ENCODE assay signal across 19 mouse cellular contexts in genomic region chr9:51636559-51637127, GRCm38 (mm10).
A peak's percentile ranks its signal among the peaks of the same experiment; 100 is the strongest.
DNase-seq lines count a peak whose midpoint lies in the region; ATAC-seq and TF ChIP-seq lines count a peak whose summit lies in the region.
"Had no signal": no experiment of that assay in that cellular context is flagged by ENCODE, and none has a peak within 500 bp of the region (broad histone marks: within the 10 kb centered on the region; RNA-seq: fewer than 3 reads in every experiment).

No protein-coding gene starts in this region.

- H3K9me3 ChIP-seq in forebrain, embryonic 13.5 days (replicated peaks) = no peaks in the 10 kb centered on the region
- no peaks in the 10 kb centered on the region for H3K9me3 ChIP-seq in forebrain, embryonic 10.5 days
- H3K9me3 ChIP-seq in midbrain, embryonic 13.5 days = no peaks in the 10 kb centered on the region
- H3K9me3 ChIP-seq in midbrain, embryonic 10.5 days (replicated peaks) = no peaks in the 10 kb centered on the region
- H3K9me3 ChIP-seq in hindbrain, postnatal 0 days (ENCODE audit: low read length) = no peaks in the 10 kb centered on the region
- H3K9me3 ChIP-seq in neural tube, embryonic 14.5 days (ENCODE audit: control insufficient read depth, low read length) = no peaks in the 10 kb centered on the region
- no peaks in the 10 kb centered on the region for H3K9me3 ChIP-seq in intestine, postnatal 0 days (ENCODE audit: control insufficient read depth)
- H3K9me3 ChIP-seq: embryonic facial prominence, embryonic 10.5 days had no signal

- WGBS in forebrain, embryonic 13.5 days = 91% methylated on average over 1 of the region's 1 CpGs
- WGBS in forebrain, embryonic 10.5 days = 88% methylated on average over 1 of the region's 1 CpGs
- WGBS in midbrain, embryonic 13.5 days = 74% methylated on average over 1 of the region's 1 CpGs
- WGBS in midbrain, embryonic 10.5 days = 90% methylated on average over 1 of the region's 1 CpGs
- 66% methylated on average over 1 of the region's 1 CpGs for WGBS in hindbrain, postnatal 0 days
- WGBS in neural tube, embryonic 14.5 days = 59% methylated on average over 1 of the region's 1 CpGs
- WGBS in intestine, postnatal 0 days = 81% methylated on average over 1 of the region's 1 CpGs

- no peak for DNase-seq in forebrain, embryonic 10.5 days (ENCODE audit: extremely low spot score, low spot score)
- DNase-seq in midbrain, embryonic 10.5 days (ENCODE audit: low spot score) = no peak
- DNase-seq in hindbrain, postnatal 0 days (ENCODE audit: low spot score) = peak; percentile 19
- no peak for DNase-seq in gastrocnemius, adult 8-10 months (ENCODE audit: low spot score in 2 of 2)
- DNase-seq: adrenal gland, adult 8-10 months; cerebellum, adult 9-10 months; gastrocnemius, postnatal 14 days; kidney, adult 18-20 months; kidney, postnatal 10 days; lung, adult 18-20 months; lung, postnatal 14 days; spleen, adult 18-20 months; thymus, postnatal 36 days had no signal

- TF ChIP-seq CTCF in hindbrain, postnatal 0 days (IDR thresholded peaks at IDR 0.05; ENCODE audit: low read depth) = no peak
- TF ChIP-seq CTCF in intestine, postnatal 0 days (IDR thresholded peaks at IDR 0.05; ENCODE audit: low read depth) = no peak

- no peak overlapping the region for H3K4me2 ChIP-seq in forebrain, embryonic 13.5 days
- no peak overlapping the region for H3K4me2 ChIP-seq in midbrain, embryonic 13.5 days (replicated peaks)
- H3K4me2 ChIP-seq in hindbrain, postnatal 0 days (ENCODE audit: low read depth, low read length) = no peak overlapping the region
- no peak overlapping the region for H3K4me2 ChIP-seq in neural tube, embryonic 14.5 days (ENCODE audit: low read depth, low read length)
- no peak overlapping the region for H3K4me2 ChIP-seq in intestine, postnatal 0 days (replicated peaks; ENCODE audit: low read depth)

- no peaks in the 10 kb centered on the region for H3K36me3 ChIP-seq in forebrain, embryonic 13.5 days (ENCODE audit: poor library complexity, severe bottlenecking)
- no peaks in the 10 kb centered on the region for H3K36me3 ChIP-seq in forebrain, embryonic 10.5 days (replicated peaks)
- H3K36me3 ChIP-seq in midbrain, embryonic 13.5 days = no peaks in the 10 kb centered on the region
- no peaks in the 10 kb centered on the region for H3K36me3 ChIP-seq in midbrain, embryonic 10.5 days
- no peaks in the 10 kb centered on the region for H3K36me3 ChIP-seq in hindbrain, postnatal 0 days (ENCODE audit: insufficient read depth, low read length)
- H3K36me3 ChIP-seq in neural tube, embryonic 14.5 days (ENCODE audit: control insufficient read depth, insufficient read depth, low read length) = no peaks in the 10 kb centered on the region
- no peaks in the 10 kb centered on the region for H3K36me3 ChIP-seq in intestine, postnatal 0 days (ENCODE audit: control insufficient read depth, insufficient read depth)
- H3K36me3 ChIP-seq: embryonic facial prominence, embryonic 10.5 days had no signal

- H3K27ac ChIP-seq in forebrain, embryonic 13.5 days = no peak overlapping the region
- no peak overlapping the region for H3K27ac ChIP-seq in forebrain, embryonic 10.5 days
- peak overlapping the region; percentile 15 for H3K27ac ChIP-seq in midbrain, embryonic 13.5 days
- H3K27ac ChIP-seq in midbrain, embryonic 10.5 days (replicated peaks) = no peak overlapping the region
- H3K27ac ChIP-seq in hindbrain, postnatal 0 days = peak overlapping the region; percentile 56
- peak overlapping the region; percentile 72 for H3K27ac ChIP-seq in neural tube, embryonic 14.5 days (ENCODE audit: low read depth, low read length)
- H3K27ac ChIP-seq in intestine, postnatal 0 days (ENCODE audit: low read depth, low read length) = no peak overlapping the region
- H3K27ac ChIP-seq: embryonic facial prominence, embryonic 10.5 days had no signal

- H3K4me1 ChIP-seq in forebrain, embryonic 13.5 days = no peaks in the 10 kb centered on the region
- H3K4me1 ChIP-seq in forebrain, embryonic 10.5 days = 0 out of 2 replicates have a peak, but pooled peaks cover 3% of the 10 kb centered on the region
- peaks cover 6% of the 10 kb centered on the region; the same call in 1 of the 2 replicates for H3K4me1 ChIP-seq in midbrain, embryonic 13.5 days (replicated peaks)
- no peaks in the 10 kb centered on the region for H3K4me1 ChIP-seq in midbrain, embryonic 10.5 days
- no peaks in the 10 kb centered on the region for H3K4me1 ChIP-seq in hindbrain, postnatal 0 days (ENCODE audit: insufficient read depth, low read length)
- peaks cover 5% of the 10 kb centered on the region; the same call in 1 of the 2 replicates for H3K4me1 ChIP-seq in neural tube, embryonic 14.5 days (ENCODE audit: control insufficient read depth, insufficient read depth, low read length)
- H3K4me1 ChIP-seq in intestine, postnatal 0 days (replicated peaks; ENCODE audit: control insufficient read depth, insufficient read depth, low read length) = no peaks in the 10 kb centered on the region
- H3K4me1 ChIP-seq: embryonic facial prominence, embryonic 10.5 days had no signal

- ATAC-seq in forebrain, embryonic 13.5 days = peak; percentile 33; the same call in 1 of the 2 replicates
- ATAC-seq in midbrain, embryonic 13.5 days = no peak
- ATAC-seq in hindbrain, postnatal 0 days = peak; percentile 59
- ATAC-seq in neural tube, embryonic 14.5 days (ENCODE audit: low read depth) = peak; percentile 69
- no peak for ATAC-seq in intestine, postnatal 0 days
- ATAC-seq: Patski had no signal

- H3K27me3 ChIP-seq in forebrain, embryonic 13.5 days = no peaks in the 10 kb centered on the region
- H3K27me3 ChIP-seq in forebrain, embryonic 10.5 days (ENCODE audit: poor library complexity, severe bottlenecking) = no peaks in the 10 kb centered on the region
- no peaks in the 10 kb centered on the region for H3K27me3 ChIP-seq in midbrain, embryonic 13.5 days
- no peaks in the 10 kb centered on the region for H3K27me3 ChIP-seq in midbrain, embryonic 10.5 days (ENCODE audit: low read depth, poor library complexity, severe bottlenecking)
- H3K27me3 ChIP-seq in hindbrain, postnatal 0 days (ENCODE audit: insufficient read depth, low read length) = no peaks in the 10 kb centered on the region
- H3K27me3 ChIP-seq in neural tube, embryonic 14.5 days (ENCODE audit: control insufficient read depth, insufficient read depth, low read length) = no peaks in the 10 kb centered on the region
- H3K27me3 ChIP-seq in intestine, postnatal 0 days (replicated peaks; ENCODE audit: control insufficient read depth, insufficient read depth, low read length) = no peaks in the 10 kb centered on the region
- H3K27me3 ChIP-seq: Patski had no signal

- no peak overlapping the region for H3K9ac ChIP-seq in forebrain, embryonic 13.5 days
- H3K9ac ChIP-seq in midbrain, embryonic 13.5 days (replicated peaks) = no peak overlapping the region
- H3K9ac ChIP-seq in hindbrain, postnatal 0 days (replicated peaks; ENCODE audit: low read length) = no peak overlapping the region
- no peak overlapping the region for H3K9ac ChIP-seq in neural tube, embryonic 14.5 days (replicated peaks; ENCODE audit: low read depth, low read length)
- no peak overlapping the region for H3K9ac ChIP-seq in intestine, postnatal 0 days (ENCODE audit: low read depth, low read length)

- H3K4me3 ChIP-seq in forebrain, embryonic 13.5 days = no peak overlapping the region
- no peak overlapping the region for H3K4me3 ChIP-seq in forebrain, embryonic 10.5 days
- H3K4me3 ChIP-seq in midbrain, embryonic 13.5 days (replicated peaks) = no peak overlapping the region
- H3K4me3 ChIP-seq in midbrain, embryonic 10.5 days = no peak overlapping the region
- no peak overlapping the region for H3K4me3 ChIP-seq in hindbrain, postnatal 0 days (ENCODE audit: low read length)
- H3K4me3 ChIP-seq in neural tube, embryonic 14.5 days (ENCODE audit: low read depth, low read length) = no peak overlapping the region
- no peak overlapping the region for H3K4me3 ChIP-seq in intestine, postnatal 0 days (ENCODE audit: low read depth, low read length)
- H3K4me3 ChIP-seq: embryonic facial prominence, embryonic 10.5 days had no signal

Comparison
In these comparisons a context has a peak if more than half of its experiments do, and no peak if none do; other contexts are left out.
1. H3K27ac ChIP-seq: peak in midbrain, embryonic 13.5 days (single experiment), hindbrain, postnatal 0 days (single experiment) and neural tube, embryonic 14.5 days (single experiment); none in forebrain, embryonic 13.5 days (single experiment), forebrain, embryonic 10.5 days (single experiment), midbrain, embryonic 10.5 days (single experiment) and intestine, postnatal 0 days (single experiment).
2. ATAC-seq: peak in forebrain, embryonic 13.5 days (single experiment), hindbrain, postnatal 0 days (single experiment) and neural tube, embryonic 14.5 days (single experiment); none in midbrain, embryonic 13.5 days (single experiment) and intestine, postnatal 0 days (single experiment).